Mouse (Mus musculus) right cerebral cortex, adult 18-20 months (tissue): ENCODE measurements around the gene Rab22a.
A peak's percentile ranks its signal among the peaks of the same experiment; 100 is the strongest.
"Not testable (repeated sequence)": the region's sequence is repeated elsewhere in the genome, so short reads cannot be mapped to it uniquely, and the experiment has no call there.

ENCODE experiments used
- DNase-seq: peaks from one replicate; pipeline ENCODE4 v3.0.0; 2022; ENCODE audit warnings: mixed read lengths

The Rab22a gene

DNA sequence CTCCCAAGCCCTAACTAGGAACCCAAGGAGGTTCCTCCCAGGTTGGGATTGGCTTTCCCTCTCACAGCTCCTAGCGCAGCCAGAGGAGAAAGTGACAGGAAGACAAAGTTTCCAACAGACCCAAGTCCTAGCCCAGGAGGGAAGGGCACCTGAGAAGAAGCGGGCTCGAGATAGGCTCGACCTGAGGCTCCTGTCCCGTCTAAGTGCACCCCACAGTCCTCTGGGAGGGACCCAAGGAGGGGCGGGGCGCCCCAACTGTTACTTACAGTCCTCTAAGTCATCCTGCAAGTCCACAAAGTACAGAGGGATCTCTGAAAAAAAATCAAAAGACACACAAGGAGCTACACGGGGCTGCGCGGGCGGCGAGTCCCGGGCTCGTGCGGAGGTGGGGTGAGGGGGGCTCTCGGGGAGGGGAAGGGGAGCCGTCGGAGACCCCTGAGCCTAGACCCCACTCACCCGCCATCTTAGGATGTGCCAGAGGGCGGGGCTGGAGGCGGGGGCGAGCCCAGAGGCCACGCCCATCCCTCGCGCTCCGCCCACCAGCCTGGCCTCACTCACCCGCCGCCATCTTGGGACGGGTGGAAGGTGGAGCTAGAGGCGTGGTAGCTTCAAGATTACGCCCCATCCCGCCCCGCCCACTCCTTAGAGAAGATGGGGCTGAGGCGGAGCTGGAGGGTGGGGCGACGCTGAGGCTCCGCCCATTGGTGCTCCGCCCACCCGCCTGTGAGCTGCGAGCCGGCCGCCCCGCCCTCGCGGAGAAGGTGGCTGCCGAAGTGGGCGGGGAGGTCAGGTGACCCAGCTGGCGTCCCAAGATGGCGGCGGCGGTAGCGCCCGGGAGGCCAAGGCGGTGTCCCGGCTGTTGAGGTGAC is at the start of gene Rab22a:
Gene Rab22a (plus strand): TSS at position 704 of the 869 bp plus-strand sequence.
- DNase-seq = peak; percentile 98

- no peak for DNase-seq
Measured at GRCm38 (mm10) chr2:173615378-173616081, 44.0 kb upstream of the Rab22a start.

GRCm38 (mm10) chr2:173616156-173616555 is 43.4 kb upstream of the Rab22a start:
- DNase-seq = no peak

DNA sequence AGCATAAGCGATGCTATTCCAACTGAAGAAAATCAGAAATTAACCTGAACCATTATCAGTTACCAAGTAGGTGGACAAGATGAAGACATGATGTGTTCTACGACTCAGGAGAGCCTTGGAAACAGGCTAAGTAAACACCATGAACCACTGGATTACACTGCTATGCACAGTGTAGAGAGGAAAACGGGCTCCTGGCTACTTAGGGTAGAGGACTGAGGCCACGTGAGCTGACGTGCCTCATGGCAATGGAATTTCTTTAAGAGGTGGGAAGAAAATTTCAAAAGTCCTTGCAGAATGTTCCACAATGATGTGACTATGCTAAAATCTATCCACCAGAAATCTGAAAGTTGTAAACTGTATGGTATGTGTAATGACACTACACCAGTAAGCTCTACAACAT is 40.4 kb upstream of the Rab22a start:
- DNase-seq = no peak

DNA sequence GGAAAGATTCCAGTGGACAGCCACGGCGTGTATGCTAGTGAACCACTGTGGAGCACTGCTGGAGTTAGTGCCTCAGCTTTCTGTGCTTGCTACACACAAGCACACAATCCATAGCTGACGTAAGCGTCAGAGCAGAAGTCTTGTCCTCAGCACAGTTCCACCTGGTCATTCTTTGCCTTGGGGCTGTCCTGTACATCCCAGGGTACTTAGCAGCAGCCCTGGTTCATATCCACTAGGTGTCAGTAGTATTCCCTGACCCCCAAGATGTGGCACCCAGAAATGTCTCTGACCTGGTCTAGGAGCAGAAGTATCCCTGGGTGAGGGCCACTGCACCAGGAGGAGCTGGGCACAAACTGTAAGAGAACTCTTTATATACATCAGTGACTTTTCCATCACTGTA is 38.9 kb upstream of the Rab22a start:
- DNase-seq = no peak

DNA sequence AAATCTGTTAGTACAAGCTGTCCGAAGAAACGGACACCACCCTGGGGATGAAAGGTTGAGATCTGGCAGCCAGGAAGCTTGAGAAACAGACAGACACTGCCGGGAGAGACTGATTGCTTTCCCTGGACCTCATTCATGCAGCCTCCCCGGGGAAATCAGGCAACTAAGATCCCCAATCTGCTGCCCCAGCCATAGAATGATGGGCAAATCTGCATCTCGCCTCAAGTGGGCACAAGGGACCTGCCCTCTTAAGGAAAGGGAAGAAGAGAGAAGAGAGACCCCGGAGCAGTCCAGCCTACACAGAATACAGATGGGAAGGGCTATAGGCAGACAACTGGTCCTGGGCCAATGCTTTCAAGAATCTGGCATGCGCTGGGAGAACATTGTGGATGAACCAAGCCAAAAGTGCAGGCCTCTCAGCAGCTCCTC is 37.4 kb upstream of the Rab22a start:
- DNase-seq = no peak

DNA sequence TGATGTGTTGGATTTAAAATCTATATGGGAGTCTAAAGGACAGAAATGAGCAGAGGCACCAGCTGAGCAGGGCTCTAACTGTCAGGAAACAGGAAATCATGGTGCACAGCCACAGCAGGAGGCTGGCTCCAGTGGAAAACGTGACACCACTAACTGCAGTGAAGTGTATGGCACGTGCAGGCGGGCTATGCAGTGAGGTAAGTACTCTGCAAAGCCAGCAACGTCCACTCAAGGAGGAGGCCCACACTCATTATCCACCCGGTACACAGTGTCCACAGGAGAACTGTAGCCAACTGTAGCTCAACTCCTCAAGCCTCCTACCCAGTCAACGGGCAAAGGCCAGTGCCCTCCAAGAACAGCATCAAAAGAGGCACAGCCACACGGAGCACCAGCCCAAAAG is 34.9 kb upstream of the Rab22a start:
- DNase-seq = no peak

- DNase-seq = no peak
Measured at GRCm38 (mm10) chr2:173625786-173626185, 33.8 kb upstream of the Rab22a start.

GRCm38 (mm10) chr2:173634106-173634505 is 25.5 kb upstream of the Rab22a start:
- DNase-seq = not testable (repeated sequence)

DNA sequence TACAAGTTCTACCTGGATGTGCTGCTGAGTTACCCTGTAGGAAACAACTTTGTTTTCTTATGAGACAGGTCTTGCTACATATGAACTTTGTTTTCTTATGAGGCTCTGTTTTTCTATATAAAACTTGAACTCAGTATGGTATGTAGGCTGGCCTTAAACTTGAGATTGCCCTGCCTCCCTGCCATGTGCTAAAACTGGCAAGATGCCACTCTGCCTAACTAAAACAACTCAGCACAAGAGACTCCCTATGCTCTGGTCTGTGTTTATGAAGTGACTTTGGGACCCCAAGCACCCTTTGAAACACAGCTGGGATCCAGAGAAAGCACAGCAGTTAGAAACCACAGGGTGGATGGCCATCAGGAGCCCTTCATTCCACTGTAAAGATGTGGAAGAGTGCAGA is 18.2 kb upstream of the Rab22a start:
- no peak for DNase-seq

GRCm38 (mm10) chr2:173642262-173642999 is 17.1 kb upstream of the Rab22a start:
- DNase-seq = no peak

DNA sequence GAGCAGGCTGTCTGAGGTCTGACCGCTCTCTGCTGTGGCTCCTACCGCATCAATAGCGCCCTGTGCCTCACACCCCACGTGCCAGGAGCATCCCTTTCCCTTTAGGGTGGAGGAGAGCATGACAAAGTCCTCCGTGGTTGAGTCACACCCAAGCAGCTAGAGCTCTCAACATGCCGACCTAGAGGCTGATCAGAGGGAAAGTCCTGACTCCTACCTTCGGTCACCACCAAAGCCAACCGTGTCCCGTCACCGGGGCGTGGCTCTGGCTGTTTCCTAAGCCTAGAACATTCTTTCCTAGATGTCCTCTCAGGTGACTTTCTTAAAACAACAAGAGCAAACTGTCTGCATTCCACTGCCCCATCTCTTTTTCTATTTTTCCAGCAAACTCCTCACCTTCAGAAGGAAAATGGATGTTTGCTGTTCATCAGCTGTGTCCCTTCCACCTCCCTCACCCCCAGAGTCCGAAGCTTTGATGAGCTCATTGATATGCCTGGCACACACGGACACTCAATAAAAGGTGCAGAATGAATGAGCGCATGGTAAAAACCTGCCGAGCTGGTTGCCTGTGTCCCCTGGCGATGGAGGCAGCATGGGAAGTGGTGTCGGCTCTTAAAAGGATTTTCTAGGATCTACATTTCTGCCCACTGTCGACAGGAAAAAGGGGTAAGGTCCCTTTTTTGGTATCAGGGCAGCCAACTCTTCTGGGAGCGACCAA is 12.2 kb upstream of the Rab22a start:
- no peak for DNase-seq

GRCm38 (mm10) chr2:173649762-173650161 is 9.8 kb upstream of the Rab22a start:
- no peak for DNase-seq

DNA sequence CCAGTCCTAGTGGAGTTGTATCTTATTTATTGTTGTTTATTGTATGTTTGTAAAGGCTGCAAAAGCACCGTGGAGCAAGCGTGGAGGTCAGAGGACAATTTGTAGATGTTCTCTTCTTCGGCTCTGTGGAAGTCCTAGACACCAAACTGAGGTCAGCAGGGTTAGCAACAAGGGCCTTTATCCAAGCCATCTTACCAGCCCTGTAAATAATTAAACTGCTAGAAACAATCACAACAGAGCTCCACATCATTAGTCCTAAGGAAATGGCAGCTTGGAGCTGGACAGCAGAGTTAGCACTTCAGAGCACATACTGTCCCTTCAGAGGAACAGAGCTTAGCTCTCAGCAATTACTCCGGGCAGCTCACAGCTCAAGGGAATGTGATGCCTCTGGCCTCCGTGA is 6.0 kb upstream of the Rab22a start:
- no peak for DNase-seq

GRCm38 (mm10) chr2:173657736-173658135 is 1.8 kb upstream of the Rab22a start:
- no peak for DNase-seq

GRCm38 (mm10) chr2:173658517-173658916 is 1.0 kb upstream of the Rab22a start:
- no peak for DNase-seq

- peak; percentile 10 for DNase-seq
Measured at GRCm38 (mm10) chr2:173659926-173660684, 545 bp downstream of the Rab22a start.

GRCm38 (mm10) chr2:173662255-173662950 is 2.8 kb downstream of the Rab22a start:
- no peak for DNase-seq

- no peak for DNase-seq
Measured at GRCm38 (mm10) chr2:173664736-173665135, 5.2 kb downstream of the Rab22a start.

- DNase-seq = no peak
Measured at GRCm38 (mm10) chr2:173665271-173665670, 5.7 kb downstream of the Rab22a start.

DNA sequence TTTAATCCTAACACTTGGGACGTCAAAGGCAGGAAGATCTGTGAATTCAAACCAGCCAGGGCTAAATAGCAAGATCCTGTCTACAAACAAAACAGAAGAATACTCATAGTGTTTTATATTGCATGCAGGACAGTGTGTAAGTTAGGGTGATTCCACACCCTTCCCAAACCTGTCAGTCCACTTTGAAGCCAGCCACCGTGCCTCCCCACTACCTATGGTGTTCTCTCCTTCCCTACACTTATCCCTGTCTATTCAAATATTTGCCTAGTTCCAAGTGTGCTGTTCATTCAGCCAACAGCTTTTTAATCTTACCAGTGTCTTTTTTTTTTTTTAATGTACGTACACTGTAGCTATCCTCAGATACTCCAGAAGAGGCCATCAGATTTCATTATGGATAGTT is 7.3 kb downstream of the Rab22a start:
- no peak for DNase-seq
